Mouse (Mus musculus) heart, embryonic 13.5 days (tissue): ENCODE measurements around the gene Scn2b. TPM values are rescaled to one million over a fixed set of nuclear protein-coding genes. Genes with fewer than 3 reads are reported as not detected.
A peak's percentile ranks its signal among the peaks of the same experiment; 100 is the strongest.

Experiments
- ATAC-seq: fragments of 200-750 bp; cut with Nextera tagmentation; 2 replicates; pipeline ENCODE4 v1.8.0; 2017; ENCODE audit warnings: moderate TSS enrichment; ENCODE audit not compliant: insufficient number of reproducible peaks, low FRiP score, low TSS enrichment; ENCODE audit errors: extremely low read depth
- H3K27ac ChIP-seq: fragments of 300-500 bp; sonication (generic); replicated peaks from 2 replicates; pipeline ENCODE4 v1.5.1; 2015; ENCODE audit warnings: moderate library complexity, mild to moderate bottlenecking, inconsistent platforms
- H3K27me3 ChIP-seq: fragments of 300-500 bp; sonication (generic); replicated peaks from 2 replicates; pipeline ENCODE4 v1.6.1; 2015; ENCODE audit warnings: mild to moderate bottlenecking, inconsistent platforms
- H3K36me3 ChIP-seq: fragments of 300-500 bp; sonication (generic); 2 replicates; pipeline ENCODE4 v1.6.1; 2015; ENCODE audit warnings: mild to moderate bottlenecking, inconsistent platforms
- H3K4me1 ChIP-seq: fragments of 300-500 bp; sonication (generic); 2 replicates; pipeline ENCODE4 v1.6.1; 2015; ENCODE audit warnings: inconsistent platforms
- H3K4me2 ChIP-seq: fragments of 300-500 bp; sonication (generic); 2 replicates; pipeline ENCODE4 v1.6.1; 2015; ENCODE audit warnings: inconsistent platforms, mild to moderate bottlenecking, moderate library complexity
- H3K4me3 ChIP-seq: fragments of 300-500 bp; sonication (generic); 2 replicates; pipeline ENCODE4 v1.5.1; 2015; ENCODE audit warnings: moderate library complexity, mild to moderate bottlenecking, inconsistent platforms
- H3K9ac ChIP-seq: fragments of 300-500 bp; sonication (generic); 2 replicates; pipeline ENCODE4 v1.6.1; 2015; ENCODE audit warnings: inconsistent platforms, mild to moderate bottlenecking, moderate library complexity
- H3K9me3 ChIP-seq: fragments of 300-500 bp; sonication (generic); 2 replicates; pipeline ENCODE4 v1.6.1; 2016; ENCODE audit warnings: inconsistent platforms
- WGBS: fragments of 180-500 bp; shearing (Covaris S2); methylation state at CpG from one replicate; pipeline ENCODE4 v1.1.7; 2015; ENCODE audit warnings: mixed read lengths; 5-methylcytosine and 5-hydroxymethylcytosine counted together
- polyA plus RNA-seq: library from polyadenylated mRNA; unstranded; fragments of >200 nt; fragmentation: Nextera tagmentation; extraction: Ambion mirVana; gene quantifications from 2 replicates; pipeline ENCODE4 v1.2.1, GENCODE M21; 2015

Gene Scn2b
- polyA plus RNA-seq, 1 experiment from 2014 or later, result 1.5 TPM

- no peak overlapping the region for H3K4me2 ChIP-seq
- no peak for ATAC-seq
- no peak overlapping the region for H3K4me3 ChIP-seq
- peaks cover 39% of the 10 kb centered on the region for H3K4me1 ChIP-seq
- H3K27ac ChIP-seq, result no peak overlapping the region
- H3K9me3 ChIP-seq, result no peaks in the 10 kb centered on the region
- peaks cover 100% of the 10 kb centered on the region for H3K27me3 ChIP-seq
- no peak overlapping the region for H3K9ac ChIP-seq
- no peaks in the 10 kb centered on the region for H3K36me3 ChIP-seq
- WGBS, result 64% methylated on average over 7 of the region's 7 CpGs
Measured at GRCm38 (mm10) chr9:45140945-45141344, 23.4 kb downstream of the Scn2b start.

DNA sequence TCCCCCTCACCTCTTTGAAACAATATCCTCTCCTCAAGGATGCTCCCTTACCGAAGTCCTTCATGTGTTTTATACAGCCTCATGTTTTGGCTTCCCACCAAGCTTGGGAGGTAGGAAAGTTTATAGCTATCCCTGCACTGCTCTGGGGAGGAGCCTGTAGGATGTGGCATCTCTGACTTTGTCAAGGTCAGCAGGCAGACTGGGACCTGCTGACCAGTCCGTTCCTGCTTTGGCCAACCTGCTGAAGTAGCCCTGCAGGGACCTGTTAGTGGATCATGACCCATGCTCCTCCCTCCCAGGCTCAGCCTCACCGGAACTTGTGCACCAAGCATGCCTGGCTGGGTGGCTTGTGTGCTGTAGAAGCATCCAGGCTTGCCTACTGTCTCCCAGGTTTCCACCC, 25.1 kb downstream of the Scn2b start:
- H3K27me3 ChIP-seq, result peaks cover 99% of the 10 kb centered on the region
- no peak overlapping the region for H3K9ac ChIP-seq
- H3K9me3 ChIP-seq, result no peaks in the 10 kb centered on the region
- 47% methylated on average over 3 of the region's 3 CpGs for WGBS
- no peak overlapping the region for H3K4me3 ChIP-seq
- no peaks in the 10 kb centered on the region for H3K36me3 ChIP-seq
- no peak for ATAC-seq
- no peak overlapping the region for H3K27ac ChIP-seq
- H3K4me1 ChIP-seq, result peaks cover 23% of the 10 kb centered on the region
- no peak overlapping the region for H3K4me2 ChIP-seq

DNA sequence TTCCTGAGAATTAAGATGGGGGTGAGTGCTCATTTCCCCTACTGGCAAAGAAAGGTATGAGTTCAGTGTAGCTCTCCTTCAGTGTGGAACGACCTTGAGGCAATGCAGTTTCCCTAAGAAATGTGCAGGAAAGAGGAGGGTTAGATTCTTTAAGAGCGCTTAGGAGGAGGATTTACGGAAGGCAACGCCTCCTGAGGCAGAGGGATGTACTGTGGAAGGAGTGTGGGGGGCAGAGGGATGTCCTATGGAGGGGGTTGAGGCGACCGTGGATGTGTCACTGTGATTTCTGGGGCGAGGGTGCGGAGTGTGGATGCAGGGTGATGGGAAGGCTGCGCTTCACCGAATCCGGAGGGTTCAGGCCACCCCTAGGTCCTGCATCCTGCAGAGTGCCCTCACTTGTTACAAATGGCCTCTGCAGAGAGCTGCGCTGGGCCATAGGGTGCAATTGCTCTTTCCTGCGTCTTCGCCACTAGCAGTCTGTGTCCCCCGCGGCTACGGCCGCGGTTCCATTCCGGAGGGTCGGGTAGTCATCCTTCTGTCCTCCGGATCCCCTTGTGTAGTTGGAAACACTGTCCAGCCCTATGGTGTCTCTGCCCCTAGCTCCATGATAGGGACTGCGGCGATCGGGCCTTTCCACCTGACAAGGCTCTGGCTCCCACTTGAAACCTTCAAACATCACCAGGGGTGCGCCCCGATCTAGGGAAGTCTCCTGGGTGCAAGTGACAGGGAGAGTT, 28.1 kb downstream of the Scn2b start:
- Histone ChIP-seq H3K4me1 (peaks cover 8% of the 10 kb centered on the region), H3K36me3 (no peaks in the 10 kb centered on the region), H3K27me3 (peaks cover 99% of the 10 kb centered on the region), H3K9me3 (no peaks in the 10 kb centered on the region), H3K4me3 (peak overlapping the region; percentile 46), H3K9ac (peak overlapping the region; percentile 53), H3K27ac (no peak overlapping the region), H3K4me2 (peak overlapping the region; percentile 72)
- 5% methylated on average over 27 of the region's 27 CpGs for WGBS
- no peak for ATAC-seq

- H3K9ac ChIP-seq, result peak overlapping the region; percentile 53
- no peak for ATAC-seq
- WGBS, result under 1% methylated on average over 5 of the region's 5 CpGs
Measured at GRCm38 (mm10) chr9:45146267-45146597, 28.6 kb downstream of the Scn2b start.

DNA sequence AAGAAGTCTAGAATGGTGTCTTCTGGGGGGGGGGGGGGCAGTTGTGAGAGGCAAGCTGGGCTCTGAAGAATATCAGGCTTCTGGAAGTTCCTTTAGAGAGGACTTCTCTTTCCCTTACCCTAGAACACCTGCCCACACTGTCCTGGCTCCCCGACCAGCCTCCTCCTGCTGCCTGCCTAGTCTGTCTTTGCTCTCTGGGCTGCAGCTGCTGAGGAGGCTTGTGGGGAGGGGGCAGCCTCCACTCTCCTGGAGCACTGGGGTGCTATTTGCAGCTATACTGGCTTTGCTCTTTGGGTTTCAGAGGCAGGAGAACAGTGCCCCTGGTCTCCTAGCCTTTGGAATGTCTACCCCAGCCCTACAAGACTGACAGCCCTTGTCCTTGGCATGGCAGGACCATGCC, 33.4 kb downstream of the Scn2b start:
- 57% methylated on average over 1 of the region's 1 CpGs for WGBS
- Histone ChIP-seq H3K36me3 (no peaks in the 10 kb centered on the region), H3K4me3 (no peak overlapping the region), H3K4me1 (peaks cover 2% of the 10 kb centered on the region), H3K9ac (no peak overlapping the region), H3K4me2 (no peak overlapping the region), H3K27ac (no peak overlapping the region), H3K9me3 (no peaks in the 10 kb centered on the region), H3K27me3 (peaks cover 72% of the 10 kb centered on the region)
- ATAC-seq, result no peak

More at GRCm38 (mm10) chr9:45146267-45146597, 28.6 kb downstream of the Scn2b start:
- Histone ChIP-seq H3K4me1 (peaks cover 8% of the 10 kb centered on the region), H3K27ac (no peak overlapping the region), H3K9me3 (no peaks in the 10 kb centered on the region), H3K4me3 (peak overlapping the region; percentile 46), H3K36me3 (no peaks in the 10 kb centered on the region), H3K27me3 (peaks cover 99% of the 10 kb centered on the region), H3K4me2 (peak overlapping the region; percentile 72)

GRCm38 (mm10) chr9:45153361-45153760, 35.8 kb downstream of the Scn2b start:
- WGBS, result 55% methylated on average over 7 of the region's 7 CpGs
- no peak for ATAC-seq
- no peaks in the 10 kb centered on the region for H3K36me3 ChIP-seq

GRCm38 (mm10) chr9:45167903-45168302, 50.3 kb downstream of the Scn2b start:
- no peak overlapping the region for H3K27ac ChIP-seq
- WGBS, result 59% methylated on average over 5 of the region's 5 CpGs
- peaks cover 4% of the 10 kb centered on the region; the same call in 1 of the 2 replicates for H3K9me3 ChIP-seq
- no peak overlapping the region for H3K9ac ChIP-seq
- H3K4me2 ChIP-seq, result no peak overlapping the region
- ATAC-seq, result no peak
- no peak overlapping the region for H3K4me3 ChIP-seq
- no peaks in the 10 kb centered on the region; the same call in 1 of the 2 replicates for H3K27me3 ChIP-seq
- no peaks in the 10 kb centered on the region for H3K4me1 ChIP-seq
- H3K36me3 ChIP-seq, result no peaks in the 10 kb centered on the region

More at GRCm38 (mm10) chr9:45153361-45153760, 35.8 kb downstream of the Scn2b start:
- H3K9me3 ChIP-seq, result no peaks in the 10 kb centered on the region
- H3K9ac ChIP-seq, result no peak overlapping the region
- H3K27ac ChIP-seq, result no peak overlapping the region
- no peaks in the 10 kb centered on the region for H3K4me1 ChIP-seq
- no peak overlapping the region for H3K4me2 ChIP-seq
- H3K27me3 ChIP-seq, result peaks cover 49% of the 10 kb centered on the region
- H3K4me3 ChIP-seq, result no peak overlapping the region

GRCm38 (mm10) chr9:45170150-45170549, 52.6 kb downstream of the Scn2b start:
- Histone ChIP-seq H3K9me3 (peaks cover 4% of the 10 kb centered on the region; the same call in 1 of the 2 replicates), H3K27ac (no peak overlapping the region), H3K4me1 (no peaks in the 10 kb centered on the region), H3K4me2 (no peak overlapping the region), H3K4me3 (no peak overlapping the region), H3K36me3 (no peaks in the 10 kb centered on the region), H3K27me3 (peaks cover 4% of the 10 kb centered on the region; the same call in 1 of the 2 replicates), H3K9ac (no peak overlapping the region)
- ATAC-seq, result no peak
- WGBS, result 78% methylated on average over 5 of the region's 5 CpGs

DNA sequence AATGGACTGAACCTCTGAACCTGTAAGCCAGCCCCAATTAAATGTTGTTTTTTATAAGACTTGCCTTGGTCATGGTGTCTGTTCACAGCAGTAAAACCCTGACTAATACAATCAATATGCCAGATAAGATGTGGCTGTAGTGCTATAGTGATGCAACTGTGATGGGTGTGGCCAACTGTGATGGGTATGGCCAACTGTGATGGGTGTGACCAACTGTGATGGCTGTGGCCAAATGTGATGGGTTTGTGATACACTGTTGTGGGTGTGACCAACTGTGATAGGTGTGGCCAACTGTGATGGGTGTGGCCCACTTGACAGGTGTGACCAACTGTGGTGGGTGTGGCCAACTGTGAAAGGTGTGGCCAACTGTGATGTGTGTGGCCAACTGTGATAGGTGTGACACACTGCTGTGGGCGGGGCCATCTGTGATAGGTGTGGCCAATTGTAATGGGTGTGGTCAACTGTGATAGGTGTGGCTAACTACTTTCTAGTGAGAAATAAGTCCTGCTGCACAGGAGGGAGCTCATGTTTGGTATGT, 53.6 kb downstream of the Scn2b start:
- 69% methylated on average over 1 of the region's 1 CpGs for WGBS
- ATAC-seq, result no peak
- no peaks in the 10 kb centered on the region for H3K4me1 ChIP-seq

GRCm38 (mm10) chr9:45173475-45173874, 55.9 kb downstream of the Scn2b start:
- H3K4me3 ChIP-seq, result no peak overlapping the region
- 48% methylated on average over 3 of the region's 3 CpGs for WGBS
- H3K27me3 ChIP-seq, result peaks cover 4% of the 10 kb centered on the region; the same call in 1 of the 2 replicates
- H3K36me3 ChIP-seq, result no peaks in the 10 kb centered on the region
- no peak overlapping the region for H3K4me2 ChIP-seq
- no peak overlapping the region for H3K9ac ChIP-seq
- H3K4me1 ChIP-seq, result no peaks in the 10 kb centered on the region
- ATAC-seq, result no peak
- H3K9me3 ChIP-seq, result peaks cover 4% of the 10 kb centered on the region; the same call in 1 of the 2 replicates
- no peak overlapping the region for H3K27ac ChIP-seq

More for the DNA sequence above, 53.6 kb downstream of the Scn2b start:
- Histone ChIP-seq H3K4me2 (no peak overlapping the region), H3K9me3 (peaks cover 4% of the 10 kb centered on the region; the same call in 1 of the 2 replicates), H3K4me3 (no peak overlapping the region), H3K36me3 (no peaks in the 10 kb centered on the region), H3K27ac (no peak overlapping the region), H3K9ac (no peak overlapping the region), H3K27me3 (peaks cover 4% of the 10 kb centered on the region; the same call in 1 of the 2 replicates)

DNA sequence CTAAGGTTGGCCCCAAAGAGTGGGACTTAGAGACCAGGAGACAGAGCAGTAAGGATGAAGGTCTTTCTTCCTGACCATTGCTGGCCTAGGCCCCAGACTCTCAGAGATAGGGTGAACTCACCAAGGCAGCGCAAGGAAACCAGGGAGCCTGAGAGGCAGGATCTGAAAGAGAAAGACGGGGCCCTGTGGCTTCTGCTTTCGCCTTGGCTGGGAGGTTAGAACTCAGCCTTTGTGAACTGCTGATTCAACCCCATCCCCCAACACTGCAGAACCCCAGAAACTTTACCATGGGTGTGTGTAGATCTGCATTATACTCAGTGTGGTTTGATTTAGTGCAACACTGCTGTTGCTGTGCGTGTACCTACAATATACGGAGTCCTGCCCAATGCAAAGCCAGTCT, 61.7 kb downstream of the Scn2b start:
- Histone ChIP-seq H3K4me1 (no peaks in the 10 kb centered on the region), H3K9ac (no peak overlapping the region), H3K4me2 (no peak overlapping the region), H3K9me3 (no peaks in the 10 kb centered on the region), H3K36me3 (no peaks in the 10 kb centered on the region), H3K27me3 (no peaks in the 10 kb centered on the region; the same call in 1 of the 2 replicates), H3K27ac (no peak overlapping the region), H3K4me3 (no peak overlapping the region)
- 74% methylated on average over 5 of the region's 5 CpGs for WGBS
- no peak for ATAC-seq
